Mouse (Mus musculus) Patski (cell line): Measurements from ENCODE around the gene Tex19.1. TPM values are rescaled to one million over a fixed set of nuclear protein-coding genes. Genes with fewer than 3 reads are reported as not detected.
A peak's percentile ranks its signal among the peaks of the same experiment; 100 is the strongest.
"Not testable (repeated sequence)": the region's sequence is repeated elsewhere in the genome, so short reads cannot be mapped to it uniquely, and the experiment has no call there.

Source experiments
- ATAC-seq: fragments of 100-300 bp; one replicate; pipeline ENCODE4 v1.8.0; 2021
- CTCF ChIA-PET: fragments of 350-600 bp; sonication (Branson Sonifier 250); formaldehyde crosslinking; loops from one replicate; lab custom pipeline; 2022; ENCODE audit warnings: inconsistent platforms; lab: Charles Lee
- POLR2A ChIA-PET: fragments of 350-600 bp; sonication (Branson Sonifier 250); formaldehyde crosslinking; loops from one replicate; lab custom pipeline; 2022; ENCODE audit warnings: antibody characterized with exemption, inconsistent platforms; lab: Charles Lee
- DNase-seq: peaks from one replicate; pipeline ENCODE4 v3.0.0-alpha.2; 2011; ENCODE audit warnings: low read depth, low spot score
- H3K27me3 ChIP-seq: fragments of 371-371 bp; one replicate; pipeline ENCODE4 v1.5.1; 2021
- CTCF ChIP-seq: fragments of 100-300 bp; IDR thresholded peaks from one replicate; pipeline ENCODE4 v1.5.1; 2021
- in situ Hi-C: fragments of 300-500 bp; cut with MboI; formaldehyde crosslinking; loops from 3 replicates; pipeline ENCODE4 v1.11.1; 2018; ENCODE audit warnings: low pct_unique_long_range_greater_than_20kb, mixed read lengths
- polyA plus RNA-seq: library from polyadenylated mRNA; unstranded; gene quantifications from one replicate; pipeline ENCODE4 v1.2.3, GENCODE M21; 2021

Gene Tex19.1
- not detected for polyA plus RNA-seq

DNA sequence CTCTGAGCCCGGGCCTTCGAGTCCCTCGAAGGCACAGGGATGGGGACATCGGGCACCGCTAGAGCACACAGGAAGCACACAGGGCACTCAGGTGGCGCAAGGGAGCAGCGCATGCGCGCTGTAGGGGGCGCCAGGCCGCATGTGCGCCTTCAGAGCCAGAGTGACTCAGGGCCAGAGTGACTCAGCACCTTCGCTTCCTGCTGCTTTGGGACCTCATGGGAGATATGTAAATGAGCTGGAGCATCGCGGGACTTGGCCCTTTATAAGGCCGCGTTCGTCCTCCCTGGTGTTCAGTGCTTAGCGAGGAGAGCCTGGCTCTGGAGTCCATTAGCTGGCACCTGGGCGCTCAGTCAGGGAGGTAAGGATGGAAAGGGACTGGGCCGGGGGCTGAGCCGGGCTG lies at the start of gene Tex19.1:
Tex19.1 (plus strand) TSS at position 279 of the 400 bp plus-strand sequence.
- ChIA-PET POLR2A (no interaction called here), CTCF (interaction anchor here (1.3 kb wide), 1 partner anchor 88 kb away, joined by 3 read pairs; no protein-coding TSS in a partner anchor)
- ATAC-seq, result no peak
- in situ Hi-C loops, result no loop called here
- peak; percentile 5 for TF ChIP-seq CTCF
- no peaks in the 10 kb centered on the region for H3K27me3 ChIP-seq
- DNase-seq, result no peak

GRCm38 (mm10) chr11:121099762-121100161 lies 46.2 kb upstream of the Tex19.1 start:
- no peak for TF ChIP-seq CTCF
- CTCF ChIA-PET, result no interaction called here
- no peak for DNase-seq
- ATAC-seq, result no peak
- POLR2A ChIA-PET, result no interaction called here
- in situ Hi-C loops, result no loop called here
- no peaks in the 10 kb centered on the region for H3K27me3 ChIP-seq

DNA sequence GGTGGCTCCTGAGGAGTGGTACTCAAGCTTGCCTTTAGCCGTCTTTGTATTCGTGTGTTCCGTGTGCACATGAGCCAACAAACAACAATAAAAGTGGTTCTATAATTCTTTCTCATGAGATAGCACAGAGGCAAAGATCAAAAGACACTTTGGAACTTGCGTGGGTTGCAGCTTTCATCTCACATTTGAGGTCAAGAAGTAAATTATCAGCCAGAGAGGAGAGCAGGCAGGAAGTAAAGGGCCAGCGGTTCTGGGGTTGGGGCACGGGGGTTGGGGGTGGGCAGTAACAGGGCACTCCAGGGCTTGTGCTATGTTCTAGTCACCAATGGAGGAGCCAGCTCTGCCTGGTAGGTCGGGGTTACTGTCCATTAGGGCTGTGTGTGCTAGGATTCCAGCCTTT lies 45.3 kb upstream of the Tex19.1 start:
- TF ChIP-seq CTCF, result no peak
- H3K27me3 ChIP-seq, result no peaks in the 10 kb centered on the region
- ATAC-seq (no peak), DNase-seq (no peak)
- CTCF ChIA-PET, result no interaction called here
- POLR2A ChIA-PET, result no interaction called here
- in situ Hi-C loops, result no loop called here

- ChIA-PET POLR2A (no interaction called here), CTCF (no interaction called here)
- no peaks in the 10 kb centered on the region for H3K27me3 ChIP-seq
- no peak for DNase-seq
- in situ Hi-C loops, result no loop called here
- no peak for TF ChIP-seq CTCF
- ATAC-seq, result no peak
These were observed 44.7 kb upstream of the Tex19.1 start for GRCm38 (mm10) chr11:121101124-121101805.

GRCm38 (mm10) chr11:121107242-121107641 lies 38.7 kb upstream of the Tex19.1 start:
- CTCF ChIA-PET, ATAC-seq, POLR2A ChIA-PET, in situ Hi-C loops, DNase-seq, H3K27me3 ChIP-seq: not testable (repeated sequence)

- ATAC-seq (no peak), DNase-seq (no peak)
- in situ Hi-C loops, result no loop called here
- POLR2A ChIA-PET, result no interaction called here
- no peak for TF ChIP-seq CTCF
- CTCF ChIA-PET, result interaction anchor here (1.4 kb wide), 1 partner anchor 15 kb away, joined by 5 read pairs; no protein-coding TSS in a partner anchor
- no peaks in the 10 kb centered on the region for H3K27me3 ChIP-seq
These were observed 37.9 kb upstream of the Tex19.1 start for GRCm38 (mm10) chr11:121108061-121108460.

GRCm38 (mm10) chr11:121109986-121110385 lies 36.0 kb upstream of the Tex19.1 start:
- DNase-seq (peak; percentile 42), ATAC-seq (no peak)
- TF ChIP-seq CTCF, result no peak

DNA sequence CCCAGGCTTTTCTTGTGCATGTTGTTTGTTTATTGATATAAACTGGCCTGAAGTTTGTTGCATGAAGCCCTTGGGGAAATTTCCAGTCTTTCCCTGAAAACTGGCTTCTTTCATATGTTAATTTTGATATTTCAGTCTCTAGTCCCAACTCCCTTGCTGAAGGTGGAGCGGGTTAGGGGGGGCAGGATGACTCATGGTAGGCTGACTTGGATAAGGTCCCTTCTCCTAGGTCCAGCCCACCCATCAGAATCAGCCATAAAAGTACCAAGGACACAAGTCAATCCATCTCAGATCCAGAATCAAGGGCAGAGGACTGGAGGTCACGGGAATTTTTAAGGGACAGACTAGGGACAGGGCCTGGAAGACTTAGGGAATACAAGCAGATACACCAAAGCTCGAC lies 34.9 kb upstream of the Tex19.1 start:
- POLR2A ChIA-PET, result interaction anchor here (1.1 kb wide), 1 partner anchor 17 kb away, joined by 3 read pairs; no protein-coding TSS in a partner anchor
- ATAC-seq (no peak), DNase-seq (no peak)
- no peak for TF ChIP-seq CTCF
- no peaks in the 10 kb centered on the region for H3K27me3 ChIP-seq
- in situ Hi-C loops, result no loop called here
- CTCF ChIA-PET, result interaction anchor here (2.1 kb wide), 1 partner anchor 70 kb away, joined by 4 read pairs; no protein-coding TSS in a partner anchor

More at GRCm38 (mm10) chr11:121109986-121110385, 36.0 kb upstream of the Tex19.1 start:
- CTCF ChIA-PET, result interaction anchor here (0.7 to 2.1 kb wide), 3 partner anchors 16 to 69 kb away, joined by 3 to 4 read pairs (median 3); no protein-coding TSS in a partner anchor
- in situ Hi-C loops, result no loop called here
- POLR2A ChIA-PET, result interaction anchor here (0.7 kb wide), 1 partner anchor 153 kb away, joined by 3 read pairs; no protein-coding TSS in a partner anchor
- no peaks in the 10 kb centered on the region for H3K27me3 ChIP-seq

- TF ChIP-seq CTCF, result no peak
- no peaks in the 10 kb centered on the region for H3K27me3 ChIP-seq
- in situ Hi-C loops, result no loop called here
- DNase-seq (no peak), ATAC-seq (no peak)
- ChIA-PET CTCF (interaction anchor here (1.1 to 2.1 kb wide), 3 partner anchors 9 to 71 kb away, joined by 3 to 4 read pairs (median 3); partner anchors contain the start of gene Sectm1a), POLR2A (interaction anchor here (1.1 kb wide), 1 partner anchor 17 kb away, joined by 3 read pairs; no protein-coding TSS in a partner anchor)
These were observed 34.3 kb upstream of the Tex19.1 start for GRCm38 (mm10) chr11:121111601-121112000.

DNA sequence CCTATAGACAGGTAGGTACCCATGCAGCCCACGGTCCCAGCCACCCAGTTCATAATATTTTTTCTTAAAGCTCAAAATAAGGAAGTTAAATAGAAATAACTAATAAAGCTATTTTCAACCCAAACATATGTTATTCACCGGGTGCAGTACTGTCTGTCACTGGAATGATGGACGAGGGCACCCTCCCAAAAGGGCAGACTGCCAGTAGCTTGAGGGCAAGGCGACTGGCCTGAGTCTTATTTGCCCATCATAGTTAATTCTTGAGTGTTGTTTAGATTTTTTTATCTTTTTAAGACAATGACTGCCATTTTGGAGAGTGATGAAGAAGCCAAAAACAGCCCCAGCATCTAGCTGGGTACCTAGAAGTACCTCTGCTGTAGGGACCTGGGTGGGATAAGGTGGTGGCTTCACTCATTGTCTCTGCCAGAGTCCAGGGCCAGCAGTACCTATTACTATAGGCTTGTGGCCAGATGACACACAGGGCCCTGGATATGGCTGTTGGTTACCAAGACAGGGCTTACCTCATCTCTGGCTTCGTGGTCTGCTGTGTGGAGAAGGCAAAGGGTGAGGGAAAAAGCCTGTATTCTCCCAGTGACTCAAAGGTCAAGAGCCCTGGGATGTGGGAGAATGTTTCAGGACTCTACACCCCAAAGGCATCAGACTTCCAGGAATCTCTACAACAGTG lies 33.7 kb upstream of the Tex19.1 start:
- in situ Hi-C loops, result no loop called here
- no peaks in the 10 kb centered on the region for H3K27me3 ChIP-seq
- ATAC-seq, result no peak
- no peak for TF ChIP-seq CTCF
- peak; percentile 59 for DNase-seq
- ChIA-PET POLR2A (interaction anchor here (1.1 kb wide), 1 partner anchor 18 kb away, joined by 3 read pairs; no protein-coding TSS in a partner anchor), CTCF (interaction anchor here (1.1 to 2.1 kb wide), 4 partner anchors 9 to 72 kb away, joined by 3 to 6 read pairs (median 4); partner anchors contain the start of genes Sectm1a and Sectm1b)
